Mouse (Mus musculus) embryonic facial prominence, embryonic 13.5 days (tissue): ENCODE results near the gene Sprr2a3. TPM values are rescaled to one million over a fixed set of nuclear protein-coding genes. Genes with fewer than 3 reads are reported as not detected.
"Not testable (repeated sequence)": the region's sequence is repeated elsewhere in the genome, so short reads cannot be mapped to it uniquely, and the experiment has no call there.

ENCODE experiments used
- ATAC-seq: fragments of 200-750 bp; cut with Nextera tagmentation; 2 replicates; pipeline ENCODE4 v1.8.0; 2017; ENCODE audit warnings: low read depth; ENCODE audit not compliant: insufficient number of reproducible peaks, insufficient read depth, low FRiP score, low TSS enrichment
- H3K27ac ChIP-seq: fragments of 300-500 bp; sonication (generic); 2 replicates; pipeline ENCODE4 v1.5.1; 2015; ENCODE audit warnings: moderate library complexity, mild to moderate bottlenecking, inconsistent platforms
- H3K27me3 ChIP-seq: fragments of 300-500 bp; sonication (generic); 2 replicates; pipeline ENCODE4 v1.6.1; 2015; ENCODE audit warnings: mild to moderate bottlenecking, inconsistent platforms
- H3K36me3 ChIP-seq: fragments of 300-500 bp; sonication (generic); 2 replicates; pipeline ENCODE4 v1.6.1; 2015; ENCODE audit warnings: mild to moderate bottlenecking, inconsistent platforms
- H3K4me1 ChIP-seq: fragments of 300-500 bp; sonication (generic); 2 replicates; pipeline ENCODE4 v1.6.1; 2015; ENCODE audit warnings: inconsistent platforms
- H3K4me2 ChIP-seq: fragments of 300-500 bp; sonication (generic); 2 replicates; pipeline ENCODE4 v1.6.1; 2015; ENCODE audit warnings: moderate library complexity, mild to moderate bottlenecking, inconsistent platforms
- H3K4me3 ChIP-seq: fragments of 300-500 bp; sonication (generic); 2 replicates; pipeline ENCODE4 v1.5.1; 2015; ENCODE audit warnings: mild to moderate bottlenecking, inconsistent platforms
- H3K9ac ChIP-seq: fragments of 300-500 bp; sonication (generic); 2 replicates; pipeline ENCODE4 v1.6.1; 2015; ENCODE audit warnings: mild to moderate bottlenecking, inconsistent platforms
- H3K9me3 ChIP-seq: fragments of 300-500 bp; sonication (generic); 2 replicates; pipeline ENCODE4 v1.6.1; 2016; ENCODE audit warnings: inconsistent platforms
- WGBS: fragments of 180-500 bp; shearing (Covaris S2); methylation state at CpG from one replicate; pipeline ENCODE4 v1.1.7; 2015; ENCODE audit warnings: mixed read lengths; 5-methylcytosine and 5-hydroxymethylcytosine counted together
- polyA plus RNA-seq: library from polyadenylated mRNA; unstranded; fragments of >200 nt; fragmentation: Nextera tagmentation; extraction: Ambion mirVana; gene quantifications from 2 replicates; pipeline ENCODE4 v1.2.1, GENCODE M21; 2015

Gene Sprr2a3
- polyA plus RNA-seq, 1 experiment from 2014 or later = not detected

DNA sequence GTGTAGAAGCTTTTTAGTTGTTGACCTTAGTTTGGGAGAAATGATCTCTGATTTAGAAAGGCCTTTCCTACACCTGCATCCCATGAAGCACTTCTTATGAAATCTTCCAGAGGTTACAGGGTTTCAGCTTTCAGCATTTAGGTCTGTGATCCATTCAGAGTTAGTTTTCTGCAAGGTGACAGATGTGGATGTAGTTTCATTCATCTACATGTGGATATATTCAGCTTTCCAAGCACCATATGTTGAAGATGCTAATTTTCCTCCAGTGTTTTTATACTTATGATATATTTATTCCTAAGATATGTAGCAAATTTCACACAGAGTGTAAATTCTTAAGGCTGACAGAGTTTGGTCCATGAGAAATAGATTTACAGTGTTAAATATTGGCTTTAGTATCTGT is 11.7 kb upstream of the Sprr2a3 start:
- not testable (repeated sequence) for H3K9ac ChIP-seq, H3K4me2 ChIP-seq, H3K27ac ChIP-seq, ATAC-seq, H3K4me1 ChIP-seq, H3K9me3 ChIP-seq, H3K4me3 ChIP-seq, H3K36me3 ChIP-seq, H3K27me3 ChIP-seq

DNA sequence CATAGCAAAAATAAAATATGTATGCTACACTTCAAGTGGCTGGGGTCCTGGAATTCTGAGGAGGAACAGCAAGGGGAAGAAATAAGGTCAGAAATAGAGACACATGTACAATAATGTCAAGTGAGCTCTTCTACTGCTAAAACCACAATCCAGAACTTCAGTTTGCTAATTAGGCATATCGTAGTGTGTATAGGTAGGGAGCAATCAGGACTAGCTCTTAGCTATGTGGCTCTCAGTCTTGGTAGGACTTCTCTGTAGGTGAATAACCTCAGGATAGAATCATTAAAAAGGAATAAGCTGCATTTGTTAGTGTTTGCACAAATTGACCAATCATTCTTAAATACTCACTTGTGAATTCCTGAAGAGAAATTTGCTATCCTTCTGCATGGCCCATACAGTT is 11.2 kb upstream of the Sprr2a3 start:
- H3K4me1 ChIP-seq, H3K4me2 ChIP-seq, H3K9me3 ChIP-seq, H3K27ac ChIP-seq, H3K36me3 ChIP-seq, H3K9ac ChIP-seq, ATAC-seq, H3K27me3 ChIP-seq, H3K4me3 ChIP-seq: not testable (repeated sequence)
- WGBS = no CpG with 5 or more reads among the region's 1 CpGs

DNA sequence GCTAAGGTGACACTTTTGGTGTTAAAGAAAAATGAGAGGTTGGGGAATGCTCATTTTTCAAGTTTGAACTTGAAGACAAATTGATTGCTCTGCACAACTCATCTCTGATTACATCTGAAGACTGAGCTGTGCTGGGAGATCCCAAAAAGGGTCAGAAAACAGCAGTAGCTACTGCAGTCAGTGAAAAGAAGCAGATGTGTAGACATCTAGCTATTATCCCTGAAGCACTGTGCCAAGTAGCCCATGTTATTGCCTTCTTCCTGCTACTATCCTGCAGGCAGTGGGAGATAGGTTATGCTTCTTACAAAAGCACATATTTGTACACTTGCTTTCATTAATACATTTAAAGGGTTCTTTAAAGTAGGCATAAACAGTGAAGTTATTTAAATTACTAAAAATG is 5.6 kb upstream of the Sprr2a3 start:
- H3K27ac ChIP-seq, ATAC-seq, H3K27me3 ChIP-seq, H3K36me3 ChIP-seq, H3K4me3 ChIP-seq, H3K9ac ChIP-seq, H3K4me1 ChIP-seq, H3K9me3 ChIP-seq, H3K4me2 ChIP-seq: not testable (repeated sequence)

DNA sequence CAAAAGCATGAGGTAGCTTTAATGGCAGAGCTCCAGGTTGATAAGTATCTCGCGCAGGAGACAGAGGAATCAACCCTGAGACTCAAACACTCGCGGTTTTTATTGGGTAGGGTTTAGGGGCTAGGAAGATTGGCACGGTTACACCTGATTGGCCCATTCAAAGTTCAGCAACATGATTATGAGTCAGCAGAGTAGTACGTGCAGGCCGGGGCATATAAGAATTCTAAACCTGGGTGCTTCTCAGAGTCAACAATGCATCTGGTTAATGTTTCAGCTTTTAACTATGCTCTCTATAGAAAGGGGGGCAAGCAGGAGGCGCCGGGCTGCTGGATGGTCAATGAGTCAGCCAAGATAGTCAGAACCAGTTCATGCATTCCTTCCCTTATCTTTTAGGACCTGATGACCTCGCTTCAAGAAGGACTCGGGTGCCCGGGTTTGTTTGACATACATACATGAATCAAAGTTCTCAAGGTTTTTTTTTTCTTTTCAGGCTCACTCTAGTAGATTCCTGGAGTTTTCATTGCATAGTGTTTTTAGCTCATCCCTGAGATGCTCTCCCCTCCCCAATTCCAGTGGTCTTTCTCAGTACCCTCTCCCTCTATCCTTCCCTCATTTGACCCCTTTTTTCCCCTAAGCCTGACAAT is 4.1 kb upstream of the Sprr2a3 start:
- ATAC-seq, H3K27ac ChIP-seq, H3K9me3 ChIP-seq, H3K4me1 ChIP-seq, H3K36me3 ChIP-seq, H3K4me3 ChIP-seq, H3K9ac ChIP-seq, H3K27me3 ChIP-seq, H3K4me2 ChIP-seq: not testable (repeated sequence)
- 87% methylated on average over 5 of the region's 12 CpGs for WGBS

DNA sequence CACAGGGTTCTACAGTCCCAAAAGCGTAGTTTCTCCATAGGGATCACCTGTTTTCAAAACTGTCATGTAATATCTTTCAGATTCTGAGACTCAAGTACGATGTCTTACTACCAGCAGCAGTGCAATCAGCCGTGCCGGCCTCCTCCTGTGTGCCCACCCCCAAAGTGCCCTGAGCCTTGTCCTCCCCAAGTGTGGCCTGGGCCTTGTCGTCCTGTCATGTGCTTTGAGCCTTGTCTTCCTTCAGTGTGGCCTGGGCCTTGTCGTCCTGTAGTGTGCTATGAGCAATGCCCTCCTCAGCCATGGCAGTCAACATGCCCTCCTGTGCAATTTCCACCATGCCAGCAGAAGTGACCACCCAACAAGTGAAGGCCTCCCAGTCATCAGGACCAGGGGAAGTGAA is 3.3 kb downstream of the Sprr2a3 start:
- H3K4me3 ChIP-seq, H3K9me3 ChIP-seq, H3K4me1 ChIP-seq, H3K27ac ChIP-seq, H3K9ac ChIP-seq, H3K36me3 ChIP-seq, ATAC-seq, H3K27me3 ChIP-seq, H3K4me2 ChIP-seq: not testable (repeated sequence)
- WGBS = 79% methylated on average over 6 of the region's 6 CpGs

DNA sequence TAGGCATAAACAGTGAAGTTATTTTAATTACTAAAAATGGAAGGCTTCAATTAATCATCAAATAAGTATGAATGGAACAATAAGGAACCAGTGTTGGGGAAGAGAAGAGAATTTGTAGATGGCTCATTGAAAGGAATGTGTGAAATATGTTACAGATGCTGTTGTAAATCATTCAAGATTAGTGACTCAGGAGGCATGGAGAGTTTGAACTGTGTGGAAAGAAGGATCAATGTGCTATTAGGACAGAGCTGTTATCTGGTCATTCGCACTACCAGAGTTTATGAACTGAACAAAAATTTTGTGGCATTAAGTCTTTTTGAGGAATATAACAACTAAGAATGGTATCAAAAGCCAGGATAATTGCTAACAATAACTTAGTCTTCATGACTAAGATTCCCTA is 22.2 kb downstream of the Sprr2a3 start:
- H3K9me3 ChIP-seq = no peaks in the 10 kb centered on the region
- H3K27me3 ChIP-seq = no peaks in the 10 kb centered on the region
- WGBS = 79% methylated on average over 1 of the region's 1 CpGs
- no peak for ATAC-seq
- H3K9ac ChIP-seq = no peak overlapping the region
- H3K36me3 ChIP-seq = no peaks in the 10 kb centered on the region
- no peak overlapping the region for H3K4me2 ChIP-seq
- no peaks in the 10 kb centered on the region for H3K4me1 ChIP-seq
- H3K27ac ChIP-seq = no peak overlapping the region
- H3K4me3 ChIP-seq = no peak overlapping the region

DNA sequence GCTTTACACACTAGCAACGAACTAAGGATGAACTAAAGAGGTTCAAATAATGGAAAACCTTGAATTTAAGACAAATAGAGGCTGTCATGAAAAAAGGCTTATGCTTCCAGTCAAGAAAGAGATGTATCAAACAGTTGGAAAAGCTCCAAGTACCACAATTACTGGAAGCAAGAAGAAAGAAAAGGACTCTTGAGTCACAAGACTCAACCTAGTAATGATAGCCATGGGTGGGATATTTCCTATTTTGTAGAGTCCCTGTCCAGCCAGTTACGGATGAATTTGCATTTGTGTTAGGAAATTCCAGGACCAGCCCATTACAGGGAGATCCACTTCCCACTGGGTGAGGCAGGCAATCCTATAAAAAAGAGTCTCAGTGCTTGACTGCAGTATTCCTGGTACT is 31.1 kb downstream of the Sprr2a3 start, which contains the start of gene Sprr2b:
Gene Sprr2b, plus strand, starts transcription at position 301 of the 400 bp plus-strand sequence.
- no peaks in the 10 kb centered on the region for H3K4me1 ChIP-seq

DNA sequence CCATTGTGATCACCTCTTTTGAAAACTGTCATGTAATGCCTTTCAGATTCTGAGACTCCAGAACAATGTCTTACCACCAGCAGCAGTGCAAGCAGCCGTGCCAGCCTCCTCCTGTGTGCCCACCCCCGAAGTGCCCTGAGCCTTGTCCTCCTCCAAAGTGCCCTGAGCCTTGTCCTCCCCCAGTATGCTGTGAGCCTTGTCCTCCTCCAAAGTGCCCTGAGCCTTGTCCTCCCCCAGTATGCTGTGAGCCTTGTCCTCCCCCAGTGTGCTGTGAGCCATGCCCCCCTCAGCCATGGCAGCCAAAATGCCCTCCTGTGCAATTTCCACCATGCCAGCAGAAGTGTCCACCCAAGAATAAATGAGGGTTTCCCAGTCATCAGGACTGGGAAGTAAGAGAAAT is 32.2 kb downstream of the Sprr2a3 start:
- Histone ChIP-seq H3K4me1 (no peaks in the 10 kb centered on the region), H3K27ac (no peak overlapping the region), H3K9ac (no peak overlapping the region), H3K36me3 (no peaks in the 10 kb centered on the region), H3K4me3 (no peak overlapping the region), H3K9me3 (no peaks in the 10 kb centered on the region), H3K27me3 (no peaks in the 10 kb centered on the region), H3K4me2 (no peak overlapping the region)
- no peak for ATAC-seq
- 69% methylated on average over 2 of the region's 2 CpGs for WGBS

More for the DNA sequence above, 31.1 kb downstream of the Sprr2a3 start, which contains the start of gene Sprr2b:
- WGBS = 80% methylated on average over 2 of the region's 2 CpGs
- H3K9ac ChIP-seq = no peak within 1 kb of the TSS
- no peaks in the 10 kb centered on the region for H3K9me3 ChIP-seq
- no peaks in the 10 kb centered on the region for H3K27me3 ChIP-seq
- no peaks in the 10 kb centered on the region for H3K36me3 ChIP-seq
- H3K27ac ChIP-seq = no peak within 1 kb of the TSS
- no peak for ATAC-seq
- H3K4me2 ChIP-seq = no peak within 1 kb of the TSS
- H3K4me3 ChIP-seq = no peak within 1 kb of the TSS

DNA sequence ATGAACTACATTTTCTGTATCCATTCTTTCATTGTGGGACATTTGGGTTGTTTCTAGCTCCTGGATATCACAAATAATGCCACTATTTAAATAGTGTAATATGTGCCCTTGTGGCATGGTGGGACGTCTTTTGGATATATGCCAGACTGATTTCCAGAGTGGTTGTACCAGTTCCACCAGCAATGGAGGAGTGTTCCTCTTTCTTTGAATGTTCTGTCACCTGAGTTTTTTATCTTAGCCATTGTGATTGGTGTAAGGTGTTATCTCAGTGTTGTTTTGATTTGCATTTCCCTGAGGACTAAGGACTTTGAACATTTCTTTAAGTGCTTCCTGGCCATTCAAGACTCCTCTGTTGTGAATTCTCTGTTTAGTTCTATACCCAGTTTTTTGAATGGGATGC is 51.1 kb downstream of the Sprr2a3 start:
- Histone ChIP-seq H3K9me3 (no peaks in the 10 kb centered on the region), H3K27me3 (no peaks in the 10 kb centered on the region), H3K4me3 (no peak overlapping the region), H3K4me2 (no peak overlapping the region), H3K36me3 (no peaks in the 10 kb centered on the region), H3K4me1 (no peaks in the 10 kb centered on the region), H3K9ac (no peak overlapping the region), H3K27ac (no peak overlapping the region)
- no peak for ATAC-seq
- WGBS = 74% methylated on average over 1 of the region's 1 CpGs

DNA sequence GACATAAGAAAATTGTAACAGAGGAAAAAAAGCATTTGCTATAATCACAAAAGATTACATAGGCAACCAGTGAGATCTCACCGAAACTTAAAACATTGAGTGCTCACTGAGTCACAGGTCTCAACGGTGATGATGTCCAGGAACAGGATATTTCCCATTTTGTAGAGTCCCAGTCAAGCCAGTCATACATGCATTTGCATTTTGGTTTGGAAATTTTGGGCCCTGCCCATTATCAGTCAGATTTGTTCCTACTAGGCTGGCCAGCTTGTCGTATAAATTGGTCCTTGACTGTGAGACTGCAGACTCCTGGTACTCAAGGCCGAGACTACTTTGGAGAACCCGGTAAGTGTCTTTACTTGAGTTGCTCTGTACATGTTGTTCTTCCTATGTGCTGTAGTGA is 53.6 kb downstream of the Sprr2a3 start, which contains the start of gene Sprr2d:
Gene Sprr2d, plus strand, starts transcription at position 301 of the 400 bp plus-strand sequence.
- H3K27ac ChIP-seq = no peak within 1 kb of the TSS
- H3K4me3 ChIP-seq = no peak within 1 kb of the TSS
- H3K4me2 ChIP-seq = no peak within 1 kb of the TSS
- H3K9me3 ChIP-seq = no peaks in the 10 kb centered on the region
- no peaks in the 10 kb centered on the region for H3K4me1 ChIP-seq
- WGBS = 92% methylated on average over 5 of the region's 5 CpGs
- ATAC-seq = no peak
- H3K9ac ChIP-seq = no peak within 1 kb of the TSS
- H3K36me3 ChIP-seq = no peaks in the 10 kb centered on the region
- H3K27me3 ChIP-seq = no peaks in the 10 kb centered on the region
